Mouse (Mus musculus) olfactory bulb, adult 2 months (tissue): Measurements from ENCODE around the gene Plb1.

ENCODE experiments used
- CTCF ChIP-seq: fragments of 200-500 bp; IDR thresholded peaks from 2 replicates; pipeline ENCODE4 v1.5.1; 2012; ENCODE audit warnings: low read depth, mild to moderate bottlenecking, low read length, moderate library complexity; ENCODE audit not compliant: insufficient read depth
- POLR2A ChIP-seq: fragments of 200-500 bp; IDR thresholded peaks from 2 replicates; pipeline ENCODE4 v1.6.1; 2012; ENCODE audit warnings: mild to moderate bottlenecking, low read depth, low read length, moderate library complexity; ENCODE audit not compliant: insufficient read depth

GRCm38 (mm10) chr5:32408771-32409170, 176.3 kb downstream of the Plb1 start:
- TF ChIP-seq CTCF, result no peak
- no peak for TF ChIP-seq POLR2A
